Mouse (Mus musculus): ENCODE results near the gene Sgms2.

GRCm38 (mm10) chr3:131483650-131484049 lies 7.6 kb downstream of the Sgms2 start:
- TF ChIP-seq CTCF (IDR thresholded peaks at IDR 0.05; ENCODE audit: extremely low read depth, insufficient read length, insufficient replicate concordance, low read depth, low read length), result no peak
- no peak for TF ChIP-seq POLR2A (IDR thresholded peaks at IDR 0.05; ENCODE audit: low read depth, low read length)
